Mouse (Mus musculus) spleen, adult 12 weeks (tissue): ENCODE measurements around the gene Eva1c.

Experiments
- DNase-seq: peaks from one replicate; pipeline ENCODE4 v3.0.0; 2022; ENCODE audit warnings: low spot score

Eva1c gene

GRCm38 (mm10) chr16:90921471-90922159, 95.1 kb downstream of the Eva1c start:
- no peak for DNase-seq

GRCm38 (mm10) chr16:90924606-90925370, 98.3 kb downstream of the Eva1c start:
- no peak for DNase-seq

GRCm38 (mm10) chr16:90925461-90925860, 98.9 kb downstream of the Eva1c start:
- no peak for DNase-seq

DNA sequence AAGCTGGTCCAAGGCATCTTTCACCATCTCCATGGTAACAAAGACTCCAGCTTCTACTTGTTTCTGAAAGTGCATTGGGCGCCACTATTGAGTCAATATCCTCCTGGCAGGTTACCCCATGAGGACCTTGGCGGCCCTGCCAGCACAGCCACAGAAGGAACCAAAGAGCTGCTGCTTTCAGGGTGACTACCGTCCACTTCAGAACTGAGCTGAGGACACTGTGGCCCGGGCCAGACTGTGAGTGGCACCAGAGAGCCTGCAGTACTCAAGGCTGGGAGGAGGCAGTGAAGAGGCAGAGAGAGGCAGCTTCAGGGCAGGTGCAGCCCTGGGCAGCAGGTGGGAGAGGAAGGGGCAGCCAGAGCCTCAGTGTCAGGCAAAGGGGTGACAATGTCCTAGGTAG, 100.9 kb downstream of the Eva1c start:
- no peak for DNase-seq

DNA sequence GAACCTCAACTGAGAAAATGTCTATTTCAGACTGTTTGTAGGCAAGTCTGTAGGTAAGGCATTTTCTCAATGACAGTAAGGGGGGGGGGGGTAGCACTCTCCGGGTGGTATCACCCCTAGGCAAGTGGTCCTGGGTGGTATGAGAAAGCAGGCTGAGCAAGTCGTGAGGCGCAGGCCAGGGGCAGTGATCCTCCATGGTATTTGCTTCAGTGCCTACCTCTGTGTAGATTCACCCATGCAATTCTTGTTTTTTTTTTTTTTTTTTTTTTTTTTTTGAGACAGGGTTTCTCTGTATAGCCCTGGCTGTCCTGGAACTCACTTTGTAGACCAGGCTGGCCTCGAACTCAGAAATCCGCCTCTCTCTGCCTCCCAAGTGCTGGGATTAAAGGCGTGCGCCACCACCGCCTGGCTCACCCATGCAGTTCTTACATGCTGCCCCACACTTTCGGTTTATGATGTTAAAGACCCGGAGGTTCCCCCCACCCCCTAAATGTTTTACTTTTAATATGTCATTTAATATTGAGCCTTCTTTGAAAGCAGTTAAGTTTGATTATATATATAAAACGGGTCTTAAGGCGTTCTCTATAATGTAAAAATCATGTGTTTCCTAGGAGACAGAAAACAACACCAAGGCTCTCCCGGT, 107.1 kb downstream of the Eva1c start:
- DNase-seq: no peak

- DNase-seq: peak; percentile 6
Measured at GRCm38 (mm10) chr16:90934193-90934686, 107.7 kb downstream of the Eva1c start.

- peak; percentile 85 for DNase-seq
Measured at GRCm38 (mm10) chr16:90934687-90935328, 108.3 kb downstream of the Eva1c start, which contains the start of gene Cfap298. TSS of gene Cfap298 (minus strand) at chr16:90935114.

- DNase-seq: no peak
Measured at GRCm38 (mm10) chr16:90941246-90941645, 114.7 kb downstream of the Eva1c start.

- no peak for DNase-seq
Measured at GRCm38 (mm10) chr16:90946977-90947376, 120.5 kb downstream of the Eva1c start.

- DNase-seq: no peak
Measured at GRCm38 (mm10) chr16:90950354-90950963, 123.9 kb downstream of the Eva1c start.

- no peak for DNase-seq
Measured at GRCm38 (mm10) chr16:90953147-90953546, 126.6 kb downstream of the Eva1c start.

- DNase-seq: no peak
Measured at GRCm38 (mm10) chr16:90953770-90954169, 127.3 kb downstream of the Eva1c start.
